Mouse (Mus musculus) left cerebral cortex, adult 9 months (tissue): ENCODE measurements around the gene Psmb3.
A peak's percentile ranks its signal among the peaks of the same experiment; 100 is the strongest.

Experiments used
- DNase-seq, 2 experiments: peaks; one replicate each; pipeline ENCODE4 v3.0.0; 2022; ENCODE audit warnings: low spot score in 2 of 2

Gene Psmb3

DNA sequence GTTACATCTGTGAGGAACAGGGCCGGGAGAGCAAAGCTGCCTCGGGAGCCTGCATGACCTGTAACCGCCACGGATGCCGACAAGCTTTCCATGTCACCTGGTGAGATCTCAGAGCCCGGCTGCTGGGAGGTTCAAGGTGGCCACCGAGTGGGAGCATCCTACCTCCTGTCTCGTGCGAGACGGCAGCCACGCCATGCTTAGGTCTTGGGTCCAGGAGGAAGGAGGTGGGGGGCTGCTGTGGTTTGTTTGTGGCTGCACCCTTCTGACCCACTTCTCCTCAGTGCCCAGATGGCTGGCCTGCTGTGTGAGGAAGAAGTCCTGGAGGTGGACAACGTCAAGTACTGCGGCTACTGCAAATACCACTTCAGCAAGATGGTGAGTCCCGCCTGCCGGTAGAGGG is 36.4 kb upstream of the Psmb3 start:
- no peak for DNase-seq

- no peak for DNase-seq
Observed at GRCm38 (mm10) chr11:97668160-97668559, 35.0 kb upstream of the Psmb3 start.

DNA sequence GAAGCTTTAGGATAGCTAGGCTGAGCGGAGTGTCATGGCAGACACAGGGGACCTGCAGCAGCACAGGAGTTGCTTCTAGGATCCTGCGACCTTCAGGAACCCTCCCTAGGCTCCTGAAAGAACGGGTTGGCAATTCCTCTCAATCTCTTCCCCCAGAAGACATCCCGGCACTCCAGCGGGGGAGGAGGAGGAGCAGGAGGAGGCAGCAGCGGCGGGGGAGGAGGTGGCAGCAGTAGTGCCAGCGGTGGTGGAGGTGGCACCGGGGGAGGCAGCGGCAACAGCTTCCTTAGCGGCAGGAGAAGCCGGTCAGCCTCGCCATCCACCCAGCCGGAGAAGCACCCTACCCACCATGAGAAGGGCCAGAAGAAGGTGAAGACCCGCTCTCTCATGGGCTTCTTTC is 33.9 kb upstream of the Psmb3 start:
- DNase-seq, result no peak

DNA sequence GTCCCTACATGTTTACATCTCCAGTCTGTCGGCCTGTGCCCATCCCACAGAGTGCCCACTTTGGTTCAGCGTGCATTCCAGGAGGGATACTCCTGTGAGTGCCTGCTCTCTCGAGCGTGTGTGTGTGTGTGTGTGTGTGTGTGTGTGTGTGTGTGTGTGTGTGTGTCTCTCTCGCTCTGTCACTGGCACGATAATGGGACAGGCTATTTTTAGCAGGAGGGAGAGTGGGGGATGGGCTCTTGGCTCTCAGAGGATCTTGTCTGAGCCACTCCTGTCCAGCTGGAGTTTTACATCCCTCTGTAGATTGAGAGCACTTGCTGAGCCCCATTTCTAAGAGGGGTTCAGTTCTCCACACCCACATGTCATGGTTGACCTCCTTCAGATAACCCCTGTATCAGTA is 33.4 kb upstream of the Psmb3 start:
- no peak for DNase-seq

GRCm38 (mm10) chr11:97670234-97671176 is 32.7 kb upstream of the Psmb3 start:
- no peak for DNase-seq

DNA sequence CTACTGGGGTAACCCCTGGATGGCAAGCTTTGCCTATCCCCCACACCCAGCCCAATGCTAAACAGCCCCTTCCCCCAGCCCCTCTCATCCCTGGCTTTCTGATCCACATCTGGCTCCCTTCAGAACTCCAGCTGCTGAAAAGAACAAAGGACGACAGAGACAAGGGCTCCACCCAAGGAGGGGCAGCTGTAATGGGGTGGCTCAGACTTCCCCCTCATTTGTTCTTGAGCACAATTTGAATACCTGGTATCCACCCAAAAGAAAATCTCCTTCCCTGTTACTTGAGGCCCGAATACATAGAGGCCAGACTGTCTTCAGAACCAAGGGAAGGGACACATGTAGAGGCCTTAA is 32.0 kb upstream of the Psmb3 start:
- DNase-seq, result no peak

GRCm38 (mm10) chr11:97673148-97673547 is 30.1 kb upstream of the Psmb3 start:
- DNase-seq, result no peak

DNA sequence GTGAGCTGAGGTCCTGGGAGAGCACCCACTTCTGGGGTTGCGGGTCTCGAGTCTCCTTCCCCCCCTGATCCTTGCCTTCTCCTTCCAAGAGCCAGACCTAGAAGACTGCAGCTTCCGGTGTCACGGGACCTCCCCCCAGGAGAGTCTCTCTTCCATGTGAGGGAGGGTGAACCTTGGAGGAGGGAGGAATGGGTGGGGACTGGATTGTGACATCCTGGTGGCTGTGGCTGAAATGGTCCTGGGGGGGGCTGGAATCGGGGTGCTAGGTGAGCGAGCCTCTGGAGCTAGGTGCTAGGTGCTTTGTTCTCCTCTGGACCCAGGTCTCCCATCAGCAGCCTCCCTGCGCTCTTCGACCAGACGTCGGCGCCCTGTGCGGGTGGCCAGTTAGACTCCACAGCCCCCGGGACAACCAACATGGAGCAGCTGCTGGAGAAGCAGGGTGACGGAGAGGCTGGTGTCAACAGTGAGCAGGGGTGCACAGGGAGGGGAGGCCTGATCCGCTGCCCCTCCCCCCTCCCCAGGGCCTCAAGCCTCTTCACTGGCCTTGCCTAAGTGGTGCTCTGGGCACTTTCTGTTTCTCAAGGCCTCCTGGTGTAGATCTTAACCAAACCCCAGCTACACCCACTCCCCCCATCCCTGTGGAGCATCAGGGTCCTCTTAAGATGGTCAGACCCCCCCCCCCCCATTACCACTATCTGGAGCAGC is 27.0 kb upstream of the Psmb3 start:
- DNase-seq, result no peak

- DNase-seq, result no peak
Observed at GRCm38 (mm10) chr11:97677381-97677780, 25.8 kb upstream of the Psmb3 start.

DNA sequence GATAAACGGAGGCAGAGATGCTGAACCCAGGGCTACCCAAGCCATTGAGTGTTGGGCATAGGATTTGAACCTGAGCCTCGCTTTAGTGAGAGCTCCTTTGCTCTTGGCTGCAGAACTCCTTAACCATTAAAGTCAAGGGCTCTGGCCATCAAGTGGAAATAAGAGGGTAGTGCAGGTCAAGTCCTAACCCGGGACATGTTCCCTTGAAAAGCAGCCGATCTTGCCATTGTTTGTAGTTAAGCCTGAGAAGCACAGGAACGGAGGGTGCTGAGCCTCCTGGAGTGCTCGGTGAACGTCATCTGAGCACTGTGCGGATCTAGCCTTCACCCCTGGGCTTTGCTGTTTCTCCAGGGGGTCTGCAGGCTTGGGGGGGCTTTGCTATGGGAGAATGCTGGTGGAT is 25.4 kb upstream of the Psmb3 start:
- no peak for DNase-seq

- no peak for DNase-seq
Observed at GRCm38 (mm10) chr11:97678301-97678700, 24.9 kb upstream of the Psmb3 start.

GRCm38 (mm10) chr11:97680430-97680829 is 22.8 kb upstream of the Psmb3 start:
- DNase-seq, result no peak

DNA sequence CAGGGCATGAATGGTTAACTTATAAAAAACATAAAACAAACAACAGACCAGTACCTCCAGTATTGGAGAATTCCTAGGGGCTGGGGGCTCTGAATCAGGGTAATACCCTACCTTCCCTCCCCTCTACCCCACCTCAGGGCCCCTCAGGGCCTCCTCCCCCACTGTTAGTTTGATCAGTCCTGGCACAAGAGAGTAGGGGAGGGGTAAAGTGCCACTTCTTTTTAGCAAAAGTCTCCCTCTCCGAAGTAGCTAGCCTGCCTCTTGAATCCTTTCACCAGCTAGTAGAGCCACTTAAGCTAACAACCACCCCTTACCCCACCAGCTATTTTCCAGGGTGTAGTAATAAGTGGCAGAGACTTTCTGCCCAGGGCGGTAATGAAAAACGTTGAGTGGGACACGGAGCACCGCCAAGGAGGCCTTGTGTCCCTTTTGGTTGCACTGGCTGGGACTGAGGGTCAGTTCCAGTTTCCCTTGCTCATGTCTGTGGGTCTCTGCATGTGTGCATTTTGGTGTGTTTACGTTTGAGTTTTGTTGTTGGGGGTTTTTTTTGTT is 20.6 kb upstream of the Psmb3 start:
- no peak for DNase-seq

- DNase-seq, result no peak
Observed at GRCm38 (mm10) chr11:97684063-97684680, 19.0 kb upstream of the Psmb3 start.

- DNase-seq, result no peak
Observed at GRCm38 (mm10) chr11:97684766-97685165, 18.4 kb upstream of the Psmb3 start.

DNA sequence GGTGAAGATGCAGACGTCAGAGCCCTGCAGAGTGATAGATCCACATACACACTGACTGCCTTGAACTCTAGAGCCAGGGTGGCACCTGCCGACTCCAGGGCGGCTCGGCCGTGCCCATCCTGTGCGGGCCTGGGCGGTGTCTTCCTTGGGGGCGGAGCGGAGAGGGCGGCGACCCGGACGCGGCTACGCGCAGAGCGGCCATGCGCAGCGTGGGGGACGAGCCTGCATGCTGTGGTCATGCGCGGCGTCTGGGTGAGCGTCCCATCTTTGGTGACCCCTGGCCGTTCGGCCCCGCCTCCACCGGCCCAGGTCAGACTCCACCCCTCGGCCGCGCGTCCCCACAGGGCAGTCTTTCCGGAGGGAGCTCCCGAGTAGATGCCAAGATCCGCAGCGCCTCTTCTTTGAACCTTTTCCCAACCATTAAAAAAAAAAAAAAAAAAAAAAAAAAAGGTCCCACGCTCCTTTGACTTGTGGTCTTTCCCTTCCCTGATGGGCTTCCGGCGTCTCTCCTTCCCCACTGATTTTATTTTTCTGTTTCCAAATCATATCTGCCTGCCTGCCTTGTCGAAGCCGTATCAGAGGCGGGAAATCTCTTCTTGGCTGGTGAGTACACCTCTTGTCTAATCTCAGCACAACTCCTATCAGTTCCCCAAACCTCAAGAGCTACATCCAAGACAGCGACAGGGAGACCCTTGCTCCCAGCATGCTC is 17.4 kb upstream of the Psmb3 start, which contains the start of gene Cisd3:
TSS of gene Cisd3 (plus strand) at position 214 of the 709 bp plus-strand sequence.
- DNase-seq, result peak; percentile 73 to 90

DNA sequence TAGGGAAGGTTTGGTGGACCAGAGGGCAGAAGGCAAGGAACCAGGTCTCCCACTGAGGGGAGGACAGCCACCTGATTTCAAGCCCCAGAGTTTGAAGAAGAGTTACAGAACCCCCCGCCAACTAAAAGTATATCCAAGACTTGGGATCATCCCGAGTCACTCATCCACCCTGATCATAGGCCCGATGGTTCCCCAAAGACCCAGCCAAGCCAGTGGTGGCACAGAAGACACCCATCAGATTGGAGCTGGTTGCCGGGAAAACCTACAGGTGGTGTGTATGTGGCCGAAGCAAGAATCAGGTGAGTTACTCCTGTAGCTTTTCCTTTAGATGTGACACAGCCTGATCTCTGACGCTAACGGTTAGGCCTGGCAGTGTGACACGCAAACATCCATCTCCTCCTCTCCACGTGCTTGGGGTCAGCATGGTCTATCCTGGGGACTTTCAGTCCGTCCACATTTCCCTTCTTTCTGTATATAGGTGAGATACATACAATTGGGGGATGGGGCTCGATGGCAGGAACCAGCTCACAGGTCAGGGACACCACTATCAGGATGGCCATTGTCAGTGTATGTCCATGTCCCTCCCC is 16.8 kb upstream of the Psmb3 start:
- DNase-seq, result no peak

DNA sequence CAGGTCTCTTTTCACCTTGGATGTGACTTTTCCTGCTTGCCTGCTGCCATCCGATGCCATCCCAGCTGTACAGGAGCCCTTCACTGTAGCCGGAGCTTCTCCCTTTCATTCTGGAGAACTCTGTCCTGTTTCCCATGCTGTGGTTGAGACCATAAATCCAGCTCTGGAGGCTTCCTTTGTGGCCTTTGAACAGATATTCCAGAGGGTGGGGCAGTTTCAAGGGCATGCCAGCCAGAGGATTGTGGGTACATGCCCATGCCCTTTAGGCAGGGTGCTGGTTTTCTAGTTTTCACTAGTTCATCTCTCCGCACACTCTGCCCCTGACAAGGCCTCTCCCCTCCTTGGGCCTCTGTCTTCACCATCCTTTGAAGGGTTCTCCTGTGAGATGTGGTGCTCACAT is 16.1 kb upstream of the Psmb3 start:
- no peak for DNase-seq

GRCm38 (mm10) chr11:97689861-97690260 is 13.3 kb upstream of the Psmb3 start:
- no peak for DNase-seq

GRCm38 (mm10) chr11:97694435-97694834 is 8.8 kb upstream of the Psmb3 start:
- DNase-seq, result no peak
